Mouse (Mus musculus): ENCODE data around the gene Neurog1. TPM values are rescaled to one million over a fixed set of nuclear protein-coding genes. Genes with fewer than 3 reads are reported as not detected.

The Neurog1 gene
- polyA plus RNA-seq (2016; fragmentation: Nextera tagmentation; extraction: Ambion mirVana): 11.2 and 15.5 TPM in 2 replicates

DNA sequence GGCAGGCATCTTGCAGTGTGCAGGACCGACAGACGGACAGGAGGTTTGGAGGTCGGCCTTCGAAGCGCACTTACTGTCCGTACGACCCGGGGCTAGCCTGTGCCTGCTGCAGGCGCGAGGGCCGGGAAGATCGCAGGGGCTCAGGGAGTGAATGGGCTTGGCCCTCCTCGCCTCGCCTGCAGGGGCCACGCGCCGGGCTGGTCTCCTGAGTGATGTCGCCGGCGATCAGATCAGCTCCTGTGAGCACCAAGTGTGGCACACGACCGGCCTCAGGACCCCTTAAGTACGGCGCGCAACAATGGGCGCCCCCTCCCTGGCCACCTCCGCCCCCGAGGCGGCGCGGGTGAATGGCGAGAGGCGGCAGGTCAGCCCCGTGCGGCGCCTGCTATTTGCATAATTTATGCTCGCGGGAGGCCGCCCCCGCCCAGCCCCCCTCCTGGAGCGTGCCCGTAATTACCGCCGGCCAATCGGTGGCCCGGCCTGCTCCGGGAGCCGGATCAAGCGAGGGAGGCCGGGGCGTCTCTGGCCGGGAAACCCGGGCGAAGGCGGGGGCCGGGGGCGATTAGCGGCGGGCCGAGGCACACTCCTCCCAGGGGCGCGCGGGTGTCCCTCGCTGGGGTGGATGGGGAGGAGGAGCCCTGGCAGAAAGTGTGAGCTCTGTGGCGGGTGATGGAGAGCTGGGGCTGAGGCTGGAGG lies at the start of gene Neurog1:
TSS of gene Neurog1 (minus strand) at position 240 of the 696 bp plus-strand sequence.
- H3K4me3 ChIP-seq: peak within 1 kb of the TSS; percentile 55
- peaks cover 100% of the 10 kb centered on the region for H3K27me3 ChIP-seq (replicated peaks; ENCODE audit: low read depth, poor library complexity, severe bottlenecking)
- H3K4me1 ChIP-seq: peaks cover 53% of the 10 kb centered on the region
- H3K36me3 ChIP-seq (replicated peaks): no peaks in the 10 kb centered on the region
- no peaks in the 10 kb centered on the region for H3K9me3 ChIP-seq
- WGBS: under 1% methylated on average over 65 of the region's 65 CpGs
- peak within 1 kb of the TSS; percentile 73 for H3K27ac ChIP-seq (replicated peaks)
- DNase-seq (ENCODE audit: low spot score): peak; percentile 81

DNA sequence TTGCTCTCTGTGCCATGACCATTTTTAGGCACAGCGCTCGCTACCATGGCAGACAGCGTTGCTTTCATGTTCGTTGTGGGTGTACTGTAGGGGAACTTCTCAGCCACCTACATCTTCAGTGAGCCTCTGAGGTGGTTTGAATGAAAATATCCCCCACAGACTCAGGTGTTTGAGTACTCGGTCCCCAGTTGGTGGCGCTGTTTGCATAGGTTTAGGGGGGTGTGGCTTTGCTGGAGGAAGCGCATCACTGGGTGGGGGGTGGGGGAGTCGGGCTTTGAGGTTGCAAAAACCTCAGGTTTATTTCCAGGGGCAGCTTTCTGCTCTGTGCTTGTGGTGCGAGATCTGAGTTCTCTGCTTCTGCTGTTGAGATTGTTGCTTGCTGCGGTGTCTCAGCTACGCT lies 47.4 kb upstream of the Neurog1 start:
- Histone ChIP-seq H3K9me3 (0 out of 2 replicates have a peak, but pooled peaks cover 6% of the 10 kb centered on the region), H3K4me1 (peaks cover 25% of the 10 kb centered on the region), H3K27ac (replicated peaks) (no peak overlapping the region), H3K27me3 (replicated peaks; ENCODE audit: low read depth, poor library complexity, severe bottlenecking) (peaks cover 70% of the 10 kb centered on the region), H3K4me3 (no peak overlapping the region), H3K36me3 (replicated peaks) (no peaks in the 10 kb centered on the region)
- WGBS: 91% methylated on average over 11 of the region's 11 CpGs
- DNase-seq (ENCODE audit: low spot score): no peak

DNA sequence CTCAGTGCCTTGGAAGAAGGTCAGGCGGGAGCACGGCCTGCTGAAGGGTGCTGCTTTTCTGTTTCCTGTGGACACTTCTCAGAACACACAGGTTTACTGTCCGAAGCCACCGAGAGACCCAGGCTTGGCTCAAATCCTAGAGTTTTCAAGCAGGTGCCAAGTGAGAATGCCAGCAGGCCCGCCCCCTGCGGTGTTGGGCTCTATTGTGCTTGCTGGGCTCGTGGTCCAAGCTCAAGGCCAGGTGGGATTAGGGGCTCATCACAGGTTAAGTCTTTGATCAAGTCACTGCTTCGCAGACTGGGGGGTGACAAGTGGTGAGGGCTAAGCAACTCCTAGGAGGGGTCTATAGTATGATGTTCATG lies 44.7 kb upstream of the Neurog1 start:
- 0 out of 2 replicates have a peak, but pooled peaks cover 6% of the 10 kb centered on the region for H3K9me3 ChIP-seq
- peak overlapping the region; percentile 71 for H3K4me3 ChIP-seq
- no peak for DNase-seq (ENCODE audit: low spot score)
- peaks cover 86% of the 10 kb centered on the region for H3K27me3 ChIP-seq (replicated peaks; ENCODE audit: low read depth, poor library complexity, severe bottlenecking)
- H3K27ac ChIP-seq (replicated peaks): 0 out of 2 replicates have a peak overlapping the region, but pooled peaks have one; percentile 82
- 7% methylated on average over 8 of the region's 8 CpGs for WGBS
- no peaks in the 10 kb centered on the region for H3K36me3 ChIP-seq (replicated peaks)
- H3K4me1 ChIP-seq: peaks cover 30% of the 10 kb centered on the region

DNA sequence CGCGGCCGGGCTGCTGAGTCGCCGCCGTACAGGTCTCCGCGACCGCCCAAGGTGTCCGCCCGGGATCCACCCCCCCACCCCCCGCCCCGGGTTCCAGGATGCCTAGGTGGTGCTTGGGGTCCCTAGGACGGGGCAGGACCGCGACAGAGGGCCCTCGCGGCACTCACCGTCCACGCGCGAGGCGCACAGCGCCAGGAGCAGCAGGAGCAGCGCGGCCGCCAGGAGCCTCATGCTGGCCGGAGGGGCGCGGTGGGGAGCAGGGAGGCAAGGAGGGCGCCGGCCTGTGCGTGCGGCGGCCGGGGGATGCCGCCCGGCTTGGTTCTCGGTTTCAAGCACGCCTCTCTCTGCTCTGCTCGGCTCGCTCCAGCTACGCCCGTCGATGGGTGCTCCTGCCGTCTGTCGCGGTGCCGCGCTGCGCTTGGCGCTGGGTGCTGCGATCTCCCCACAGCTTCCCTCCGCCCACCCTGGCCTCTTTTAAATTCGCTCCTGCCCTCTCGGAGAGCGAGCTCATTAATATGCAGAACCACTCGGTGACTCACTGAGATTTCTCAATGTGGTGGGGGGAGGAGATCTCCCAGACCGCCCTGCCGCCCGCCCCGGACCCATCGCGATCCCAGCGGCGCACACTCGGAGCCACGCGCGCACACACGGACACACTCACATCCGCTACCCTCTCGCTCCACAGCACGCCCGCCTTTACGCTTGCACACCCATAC lies 44.1 kb upstream of the Neurog1 start, which contains the start of gene Cxcl14:
TSS of gene Cxcl14 (minus strand) at position 609 of the 716 bp plus-strand sequence.
- Histone ChIP-seq H3K4me1 (peaks cover 30% of the 10 kb centered on the region), H3K27me3 (replicated peaks; ENCODE audit: low read depth, poor library complexity, severe bottlenecking) (peaks cover 91% of the 10 kb centered on the region), H3K9me3 (0 out of 2 replicates have a peak, but pooled peaks cover 6% of the 10 kb centered on the region), H3K4me3 (peak within 1 kb of the TSS; percentile 71), H3K27ac (replicated peaks) (peak within 1 kb of the TSS; percentile 82), H3K36me3 (replicated peaks) (no peaks in the 10 kb centered on the region)
- DNase-seq (ENCODE audit: low spot score): peak; percentile 71
- under 1% methylated on average over 76 of the region's 76 CpGs for WGBS

DNA sequence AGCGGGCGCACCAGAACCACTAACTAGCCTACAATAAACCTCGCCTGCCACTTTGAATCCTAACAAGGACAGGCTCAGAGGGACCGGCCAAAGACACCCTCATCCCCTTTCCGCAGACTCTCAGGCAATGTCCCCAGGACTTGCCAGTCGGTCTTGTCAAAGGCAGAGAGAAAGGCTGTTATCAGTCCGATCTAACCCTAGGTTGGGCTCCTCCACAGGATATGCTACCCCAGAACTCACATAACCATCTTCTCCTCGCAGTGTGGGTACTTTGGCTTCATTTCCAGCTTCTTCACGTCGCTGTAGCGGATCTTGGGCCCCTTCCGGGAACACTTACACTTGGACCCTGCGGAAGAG lies 43.6 kb upstream of the Neurog1 start:
- WGBS: 2% methylated on average over 13 of the region's 13 CpGs
- Histone ChIP-seq H3K9me3 (0 out of 2 replicates have a peak, but pooled peaks cover 6% of the 10 kb centered on the region), H3K4me3 (peak overlapping the region; percentile 71), H3K27ac (replicated peaks) (peak overlapping the region; percentile 82), H3K36me3 (replicated peaks) (no peaks in the 10 kb centered on the region), H3K27me3 (replicated peaks; ENCODE audit: low read depth, poor library complexity, severe bottlenecking) (peaks cover 96% of the 10 kb centered on the region), H3K4me1 (peaks cover 30% of the 10 kb centered on the region)
- no peak for DNase-seq (ENCODE audit: low spot score)

DNA sequence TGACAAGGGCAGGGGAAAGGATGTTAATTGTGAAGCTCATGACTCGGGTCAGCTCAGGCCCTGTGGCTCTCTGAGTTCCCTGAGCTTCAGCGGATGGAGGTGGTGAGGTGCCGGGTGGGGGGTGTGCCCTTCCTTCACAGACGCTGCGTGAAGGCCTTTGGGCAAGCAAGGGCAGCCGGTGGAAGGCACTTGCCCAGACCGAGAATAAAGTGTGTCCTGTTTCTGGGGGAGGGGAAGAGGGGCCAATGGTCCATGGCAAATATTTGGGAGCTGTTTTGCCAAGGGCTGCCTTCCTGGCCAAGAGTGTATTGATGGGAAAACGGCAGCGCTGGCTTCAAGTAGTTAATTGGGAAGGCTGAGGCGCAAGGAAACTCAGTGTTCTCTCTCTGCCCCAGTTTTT lies 42.9 kb upstream of the Neurog1 start:
- Histone ChIP-seq H3K4me1 (peaks cover 30% of the 10 kb centered on the region), H3K9me3 (0 out of 2 replicates have a peak, but pooled peaks cover 9% of the 10 kb centered on the region), H3K36me3 (replicated peaks) (no peaks in the 10 kb centered on the region), H3K27ac (replicated peaks) (no peak overlapping the region), H3K27me3 (replicated peaks; ENCODE audit: low read depth, poor library complexity, severe bottlenecking) (peaks cover 100% of the 10 kb centered on the region), H3K4me3 (peak overlapping the region; percentile 71)
- 1% methylated on average over 10 of the region's 10 CpGs for WGBS
- DNase-seq (ENCODE audit: low spot score): peak; percentile 38

DNA sequence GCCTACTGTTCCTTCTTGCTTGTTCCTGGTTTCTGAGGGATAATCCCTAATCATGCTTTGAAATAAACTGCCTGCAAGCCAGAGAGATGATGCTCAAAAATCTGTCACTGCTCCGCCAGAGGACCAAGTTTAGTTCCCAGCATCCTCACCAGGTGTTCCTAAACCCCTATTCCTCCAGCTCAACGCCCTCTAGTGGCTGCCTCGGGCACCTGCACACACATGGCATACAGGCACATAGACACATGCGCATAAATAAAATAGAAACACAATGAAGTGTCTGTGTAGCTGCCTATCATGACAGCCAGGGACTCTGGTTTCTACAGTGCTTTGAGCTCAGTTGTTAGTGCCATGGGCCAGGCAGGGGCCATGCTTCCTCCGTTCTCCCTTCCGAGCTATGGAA lies 38.0 kb upstream of the Neurog1 start:
- no peak overlapping the region; the same call in 1 of the 2 replicates for H3K27ac ChIP-seq (replicated peaks)
- WGBS: 80% methylated on average over 6 of the region's 6 CpGs
- no peak for DNase-seq (ENCODE audit: low spot score)
- no peak overlapping the region for H3K4me3 ChIP-seq
- peaks cover 72% of the 10 kb centered on the region for H3K27me3 ChIP-seq (replicated peaks; ENCODE audit: low read depth, poor library complexity, severe bottlenecking)
- peaks cover 31% of the 10 kb centered on the region for H3K4me1 ChIP-seq
- H3K9me3 ChIP-seq: 0 out of 2 replicates have a peak, but pooled peaks cover 3% of the 10 kb centered on the region
- no peaks in the 10 kb centered on the region for H3K36me3 ChIP-seq (replicated peaks)

DNA sequence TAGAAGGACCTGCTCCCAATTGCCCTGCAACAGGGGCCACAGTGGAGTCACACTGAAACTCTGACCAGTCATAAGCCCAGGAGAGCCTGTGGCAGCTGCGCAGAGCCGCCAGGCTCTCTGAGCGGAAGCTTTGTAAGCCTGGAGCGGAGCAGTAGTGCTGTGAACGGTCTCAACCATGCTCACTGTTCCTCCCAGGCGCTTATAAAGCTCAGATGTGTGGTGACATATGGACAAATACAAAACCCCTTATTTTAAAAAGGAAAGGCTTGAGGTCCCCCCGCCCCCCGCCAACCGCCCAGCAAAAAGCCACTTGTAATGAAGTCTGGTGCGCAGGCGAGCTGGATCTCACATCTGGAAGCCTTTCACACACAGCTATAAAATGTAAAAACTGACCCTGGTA lies 37.3 kb upstream of the Neurog1 start:
- DNase-seq (ENCODE audit: low spot score): peak; percentile 27
- WGBS: 64% methylated on average over 11 of the region's 11 CpGs
- Histone ChIP-seq H3K4me3 (no peak overlapping the region), H3K36me3 (replicated peaks) (no peaks in the 10 kb centered on the region), H3K9me3 (0 out of 2 replicates have a peak, but pooled peaks cover 3% of the 10 kb centered on the region), H3K27ac (replicated peaks) (peak overlapping the region; percentile 42; the same call in 1 of the 2 replicates), H3K27me3 (replicated peaks; ENCODE audit: low read depth, poor library complexity, severe bottlenecking) (peaks cover 64% of the 10 kb centered on the region), H3K4me1 (peaks cover 26% of the 10 kb centered on the region)

DNA sequence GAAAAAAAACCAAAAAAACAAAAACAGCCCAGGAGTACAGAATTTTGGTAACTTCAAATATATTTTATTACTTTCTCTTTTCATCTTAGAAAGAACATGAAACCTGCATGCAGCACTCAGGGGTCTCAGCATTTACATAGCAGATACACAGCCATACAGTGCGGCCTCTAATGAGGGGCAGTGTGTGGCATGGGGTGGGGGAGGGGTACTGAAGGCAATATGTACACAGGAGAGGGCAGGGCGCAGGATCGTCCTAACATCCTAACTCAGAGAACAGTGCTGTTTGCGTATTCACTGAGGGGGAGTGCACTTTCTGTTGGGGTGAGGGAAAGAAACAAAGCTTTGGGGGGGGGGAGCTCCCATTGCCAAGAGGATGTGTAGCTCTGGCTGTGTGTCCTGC lies 36.6 kb upstream of the Neurog1 start:
- H3K4me3 ChIP-seq: 0 out of 2 replicates have a peak overlapping the region, but pooled peaks have one; percentile 8
- peaks cover 22% of the 10 kb centered on the region for H3K4me1 ChIP-seq
- H3K9me3 ChIP-seq: 0 out of 2 replicates have a peak, but pooled peaks cover 3% of the 10 kb centered on the region
- peaks cover 58% of the 10 kb centered on the region for H3K27me3 ChIP-seq (replicated peaks; ENCODE audit: low read depth, poor library complexity, severe bottlenecking)
- H3K36me3 ChIP-seq (replicated peaks): no peaks in the 10 kb centered on the region
- DNase-seq (ENCODE audit: low spot score): no peak
- H3K27ac ChIP-seq (replicated peaks): peak overlapping the region; percentile 42; the same call in 1 of the 2 replicates
- WGBS: 42% methylated on average over 4 of the region's 4 CpGs

DNA sequence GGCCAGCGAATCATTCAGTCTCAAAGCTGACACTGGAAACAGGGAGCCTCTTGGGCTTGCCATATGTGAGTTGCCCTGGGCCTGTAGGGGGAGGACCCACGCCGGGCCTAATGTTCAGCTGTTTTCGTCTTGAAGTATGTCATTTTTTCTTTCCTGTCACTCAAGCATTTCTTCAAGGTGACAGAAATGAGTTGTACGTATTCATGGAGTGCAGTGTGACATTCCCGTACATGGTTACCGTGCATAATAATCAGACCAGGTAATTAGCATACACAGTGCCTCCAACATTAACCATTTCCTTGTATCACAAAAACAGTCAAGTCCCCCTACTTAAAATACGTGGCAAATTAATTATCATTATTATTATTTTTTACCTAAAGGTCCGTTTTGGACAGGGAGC lies 35.1 kb upstream of the Neurog1 start:
- Histone ChIP-seq H3K4me1 (peaks cover 19% of the 10 kb centered on the region), H3K9me3 (0 out of 2 replicates have a peak, but pooled peaks cover 3% of the 10 kb centered on the region), H3K27ac (replicated peaks) (no peak overlapping the region), H3K36me3 (replicated peaks) (no peaks in the 10 kb centered on the region), H3K27me3 (replicated peaks; ENCODE audit: low read depth, poor library complexity, severe bottlenecking) (peaks cover 43% of the 10 kb centered on the region), H3K4me3 (no peak overlapping the region)
- no peak for DNase-seq (ENCODE audit: low spot score)
- WGBS: 81% methylated on average over 9 of the region's 9 CpGs

DNA sequence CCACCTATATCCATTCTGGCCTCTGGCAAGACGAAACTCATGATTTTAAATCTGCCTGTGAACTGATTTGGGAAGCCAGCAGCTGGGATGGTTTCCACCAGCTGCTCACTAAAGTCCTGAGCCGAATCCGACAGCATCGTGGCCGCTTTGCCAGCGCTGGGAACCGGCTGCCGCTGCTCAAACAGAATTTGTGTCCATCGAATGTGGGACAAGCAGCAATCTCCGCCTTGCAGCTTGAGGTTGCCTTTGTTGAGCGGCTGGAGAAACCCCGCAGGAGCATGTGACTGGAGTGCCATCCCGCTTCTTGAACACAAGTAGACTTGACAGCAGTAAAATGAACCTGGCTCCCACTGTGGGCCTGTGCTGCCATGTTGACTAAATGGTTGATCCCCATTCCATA lies 31.4 kb upstream of the Neurog1 start:
- H3K4me1 ChIP-seq: peaks cover 3% of the 10 kb centered on the region
- no peak for DNase-seq (ENCODE audit: low spot score)
- WGBS: 91% methylated on average over 13 of the region's 13 CpGs

DNA sequence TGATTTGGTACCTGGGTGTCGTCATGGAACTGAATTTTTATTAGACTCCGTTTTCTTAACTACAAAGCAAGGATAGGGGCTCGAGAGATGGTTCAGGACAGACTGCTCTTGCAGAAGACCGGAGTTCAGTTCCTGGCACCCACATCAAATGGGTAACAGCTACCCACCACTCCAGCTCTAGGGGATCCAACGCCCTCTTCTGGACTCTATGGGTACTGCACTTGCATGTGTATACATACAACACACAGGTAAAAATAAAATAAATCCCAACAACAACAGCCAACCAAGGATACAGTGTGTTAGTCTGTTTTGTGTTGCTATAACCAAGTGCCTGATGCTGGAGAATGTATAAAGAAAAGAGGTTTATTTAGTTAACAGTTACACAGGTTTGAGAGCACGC lies 28.4 kb upstream of the Neurog1 start:
- Histone ChIP-seq H3K4me1 (no peaks in the 10 kb centered on the region), H3K27ac (replicated peaks) (no peak overlapping the region), H3K36me3 (replicated peaks) (no peaks in the 10 kb centered on the region), H3K9me3 (no peaks in the 10 kb centered on the region), H3K27me3 (replicated peaks; ENCODE audit: low read depth, poor library complexity, severe bottlenecking) (0 out of 2 replicates have a peak, but pooled peaks cover 11% of the 10 kb centered on the region), H3K4me3 (no peak overlapping the region)
- 80% methylated on average over 6 of the region's 6 CpGs for WGBS
- DNase-seq (ENCODE audit: low spot score): no peak

More for the DNA sequence above, 31.4 kb upstream of the Neurog1 start:
- Histone ChIP-seq H3K27me3 (replicated peaks; ENCODE audit: low read depth, poor library complexity, severe bottlenecking) (peaks cover 22% of the 10 kb centered on the region), H3K9me3 (no peaks in the 10 kb centered on the region), H3K36me3 (replicated peaks) (no peaks in the 10 kb centered on the region), H3K4me3 (no peak overlapping the region), H3K27ac (replicated peaks) (no peak overlapping the region)
